Mouse (Mus musculus) heart, adult 2 months (tissue): ENCODE measurements at regions not wholly inside any gene's neighbourhood (a gene's known extent, or its start where the extent isn't known, plus 50 kb on each side); places are given as distances from the start of the nearest gene placed in this dataset.

ENCODE experiments used
- DNase-seq, 2 experiments: peaks; one replicate each; pipeline ENCODE4 v3.0.0; 2021
- H3K27ac ChIP-seq: fragments of 200-600 bp; 2 replicates; pipeline ENCODE4 v1.8.1; 2022
- H3K27me3 ChIP-seq: fragments of 200-500 bp; 2 replicates; pipeline ENCODE4 v1.6.1; 2012; ENCODE audit warnings: mild to moderate bottlenecking, low read length, inconsistent platforms, mixed read lengths; ENCODE audit not compliant: control insufficient read depth, insufficient read depth
- H3K36me3 ChIP-seq: fragments of 200-500 bp; 2 replicates; pipeline ENCODE4 v1.6.1; 2012; ENCODE audit warnings: low read length, inconsistent platforms; ENCODE audit not compliant: control insufficient read depth, insufficient read depth
- H3K4me1 ChIP-seq: fragments of 200-500 bp; 2 replicates; pipeline ENCODE4 v1.6.1; 2011; ENCODE audit warnings: low read length; ENCODE audit not compliant: control insufficient read depth, insufficient read depth
- H3K4me3 ChIP-seq: fragments of 200-600 bp; 2 replicates; pipeline ENCODE4 v1.8.1; 2022
- H3K79me2 ChIP-seq: fragments of 200-500 bp; replicated peaks from 2 replicates; pipeline ENCODE4 v1.6.1; 2012; ENCODE audit warnings: mild to moderate bottlenecking, inconsistent platforms, low read length, moderate library complexity, mixed read lengths; ENCODE audit not compliant: control insufficient read depth, insufficient read depth
- H3K9ac ChIP-seq: fragments of 200-500 bp; 2 replicates; pipeline ENCODE4 v1.6.1; 2012; ENCODE audit warnings: low read depth, mild to moderate bottlenecking, control low read depth, inconsistent platforms, low read length, mixed read lengths
- CTCF ChIP-seq: fragments of 200-600 bp; IDR thresholded peaks from 2 replicates; pipeline ENCODE4 v1.8.1; 2022; ENCODE audit warnings: antibody characterized with exemption, mild to moderate bottlenecking, moderate library complexity
- EP300 ChIP-seq: fragments of 200-500 bp; IDR thresholded peaks from 2 replicates; pipeline ENCODE4 v1.6.1; 2011; ENCODE audit warnings: low read depth, low read length, control low read depth; ENCODE audit not compliant: insufficient read depth
- POLR2A ChIP-seq: fragments of 200-500 bp; IDR thresholded peaks from 2 replicates; pipeline ENCODE4 v1.6.1; 2011; ENCODE audit warnings: mild to moderate bottlenecking, low read depth, low read length, control low read depth; ENCODE audit not compliant: insufficient read depth
- WGBS: fragments of 180-500 bp; shearing (Covaris S2); methylation state at CpG from one replicate; pipeline ENCODE4 v1.1.7; 2018; 5-methylcytosine and 5-hydroxymethylcytosine counted together
- intact Hi-C: fragments of 180-260 bp; cut with DNase I; formaldehyde crosslinking; loops from one replicate; pipeline ENCODE4 v1.15.1; 2025

DNA sequence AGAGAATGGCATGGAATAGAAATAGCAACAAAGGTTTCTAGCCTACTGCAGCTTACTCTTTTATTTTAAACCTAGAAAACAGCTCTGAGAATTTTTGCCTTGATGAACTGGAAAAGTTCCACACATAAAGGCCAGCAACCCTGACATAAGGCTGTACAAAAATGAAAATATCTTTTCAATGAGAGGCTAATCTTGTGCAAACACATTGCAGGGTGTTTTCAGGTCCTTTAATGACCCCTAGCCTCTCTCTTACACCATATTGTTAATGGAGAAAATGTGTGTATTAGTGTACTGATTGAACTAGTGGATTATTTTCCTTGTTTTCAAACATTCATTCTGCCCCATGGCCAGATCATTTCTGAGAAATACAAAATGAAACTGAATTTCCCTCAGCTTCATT lies 158.0 kb upstream of the Tusc1 start:
- Histone ChIP-seq H3K27ac (no peak overlapping the region), H3K4me3 (no peak overlapping the region), H3K4me1 (no peaks in the 10 kb centered on the region), H3K9ac (no peak overlapping the region), H3K27me3 (no peaks in the 10 kb centered on the region), H3K79me2 (no peaks in the 10 kb centered on the region), H3K36me3 (no peaks in the 10 kb centered on the region)
- intact Hi-C loops, result no loop called here
- no peak for DNase-seq
- no peak for TF ChIP-seq EP300
- TF ChIP-seq CTCF, result no peak
- no peak for TF ChIP-seq POLR2A

DNA sequence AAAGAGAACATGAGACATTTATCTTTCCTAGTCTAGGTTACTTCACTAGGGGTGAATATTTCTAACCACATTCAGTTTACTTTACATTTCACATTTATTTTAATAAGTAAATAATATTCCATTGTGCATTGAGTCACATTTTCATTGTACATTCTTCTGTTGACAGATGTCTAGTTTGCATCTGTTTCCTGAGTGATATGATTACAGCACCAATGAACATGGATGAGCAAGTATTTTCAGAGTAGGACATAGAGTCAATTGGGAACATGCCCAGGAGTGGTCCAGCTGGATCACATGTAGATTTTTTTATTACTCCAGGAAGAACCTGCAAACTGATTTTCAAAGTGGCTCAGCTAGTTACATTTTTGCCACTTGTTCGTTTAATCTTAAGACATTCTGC lies 153.3 kb upstream of the Tusc1 start:
- 52% methylated on average over 1 of the region's 1 CpGs for WGBS
- no peak for TF ChIP-seq CTCF
- TF ChIP-seq POLR2A, result no peak
- no peak for TF ChIP-seq EP300

DNA sequence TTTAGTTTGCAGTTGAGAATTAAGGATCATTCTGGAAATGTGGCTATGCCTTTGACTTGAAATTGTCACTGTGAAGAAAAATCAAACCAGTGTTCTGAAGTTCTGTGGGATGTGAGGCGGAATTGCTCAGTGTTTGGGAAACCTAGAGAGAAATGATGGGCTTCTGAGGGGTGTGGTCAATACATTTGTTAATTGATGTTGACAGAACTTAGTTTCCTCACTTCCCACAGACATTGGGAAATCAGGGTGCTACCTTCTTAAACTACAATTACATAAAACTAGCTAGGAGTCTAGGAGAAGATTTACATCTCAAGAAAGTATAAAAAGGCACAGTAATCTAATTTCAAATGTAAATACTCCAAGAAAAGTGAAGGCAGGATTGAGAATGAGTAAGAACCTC lies 151.1 kb upstream of the Tusc1 start:
- H3K4me3 ChIP-seq, result no peak overlapping the region
- 66% methylated on average over 1 of the region's 1 CpGs for WGBS
- no peak overlapping the region for H3K27ac ChIP-seq
- no peak overlapping the region for H3K9ac ChIP-seq
- TF ChIP-seq EP300 (no peak), CTCF (no peak), POLR2A (no peak)
- H3K27me3 ChIP-seq, result no peaks in the 10 kb centered on the region
- H3K4me1 ChIP-seq, result no peaks in the 10 kb centered on the region
- H3K79me2 ChIP-seq, result no peaks in the 10 kb centered on the region
- no peak for DNase-seq
- H3K36me3 ChIP-seq, result no peaks in the 10 kb centered on the region
- intact Hi-C loops, result no loop called here

More for the DNA sequence above, 153.3 kb upstream of the Tusc1 start:
- H3K4me1 ChIP-seq, result no peaks in the 10 kb centered on the region
- H3K79me2 ChIP-seq, result no peaks in the 10 kb centered on the region
- no peak overlapping the region for H3K9ac ChIP-seq
- H3K36me3 ChIP-seq, result no peaks in the 10 kb centered on the region
- intact Hi-C loops, result no loop called here
- H3K4me3 ChIP-seq, result no peak overlapping the region
- H3K27ac ChIP-seq, result no peak overlapping the region
- DNase-seq, result no peak
- no peaks in the 10 kb centered on the region for H3K27me3 ChIP-seq

DNA sequence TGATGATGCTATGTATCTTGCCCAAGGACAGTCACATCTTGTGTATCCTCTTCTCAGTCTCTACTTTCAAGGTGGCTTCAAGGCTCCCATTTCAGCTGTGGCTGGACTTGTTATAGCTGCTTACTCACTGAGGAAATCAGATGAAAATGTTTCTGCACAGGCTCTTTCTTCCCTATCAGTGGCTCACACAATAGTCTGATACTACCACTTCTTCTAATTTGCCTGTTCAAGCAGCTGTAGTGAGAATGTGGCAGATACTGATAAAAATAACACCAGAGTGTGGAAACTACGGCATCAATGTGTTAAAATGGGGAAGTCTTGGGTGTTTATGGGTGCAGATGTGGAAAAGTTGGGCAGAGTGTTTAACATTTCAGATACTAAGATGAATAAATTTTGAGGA lies 145.9 kb upstream of the Tusc1 start:
- DNase-seq, result no peak
- Histone ChIP-seq H3K27me3 (no peaks in the 10 kb centered on the region), H3K79me2 (no peaks in the 10 kb centered on the region), H3K36me3 (no peaks in the 10 kb centered on the region), H3K9ac (no peak overlapping the region), H3K4me3 (no peak overlapping the region), H3K4me1 (no peaks in the 10 kb centered on the region), H3K27ac (no peak overlapping the region)
- 45% methylated on average over 1 of the region's 1 CpGs for WGBS
- TF ChIP-seq CTCF (no peak), POLR2A (no peak), EP300 (no peak)
- intact Hi-C loops, result no loop called here

DNA sequence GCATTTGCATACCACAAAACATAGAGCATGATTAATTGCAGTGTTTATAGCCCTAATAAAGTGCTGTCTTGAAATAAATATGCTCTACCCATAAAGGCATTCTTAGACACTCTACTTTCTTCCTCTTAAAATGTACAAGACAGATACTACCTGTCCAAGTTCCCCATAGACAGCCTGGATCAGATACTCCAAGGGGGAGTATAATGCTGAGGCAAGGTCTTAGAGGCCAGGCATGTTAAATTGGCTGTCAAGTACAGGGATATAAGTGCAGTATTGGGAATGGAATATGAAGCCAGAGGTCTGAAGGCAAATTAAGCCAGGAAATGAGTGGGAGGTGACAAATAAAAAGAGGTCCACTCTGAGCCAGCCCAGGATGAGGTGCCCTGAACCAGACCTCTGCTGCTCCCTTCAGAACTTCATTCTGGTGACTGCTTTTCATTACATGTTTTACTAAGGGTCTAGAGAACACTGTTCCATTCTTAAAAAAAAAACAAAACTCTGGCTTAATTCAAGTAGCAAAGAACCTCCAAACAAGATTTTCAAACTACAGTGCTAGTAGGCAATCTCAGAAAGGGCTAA lies 142.0 kb upstream of the Tusc1 start:
- TF ChIP-seq POLR2A (no peak), EP300 (no peak), CTCF (no peak)
- Histone ChIP-seq H3K4me1 (no peaks in the 10 kb centered on the region), H3K9ac (no peak overlapping the region), H3K27me3 (no peaks in the 10 kb centered on the region), H3K79me2 (no peaks in the 10 kb centered on the region), H3K4me3 (no peak overlapping the region), H3K36me3 (no peaks in the 10 kb centered on the region), H3K27ac (no peak overlapping the region)
- DNase-seq, result no peak
- intact Hi-C loops, result no loop called here

DNA sequence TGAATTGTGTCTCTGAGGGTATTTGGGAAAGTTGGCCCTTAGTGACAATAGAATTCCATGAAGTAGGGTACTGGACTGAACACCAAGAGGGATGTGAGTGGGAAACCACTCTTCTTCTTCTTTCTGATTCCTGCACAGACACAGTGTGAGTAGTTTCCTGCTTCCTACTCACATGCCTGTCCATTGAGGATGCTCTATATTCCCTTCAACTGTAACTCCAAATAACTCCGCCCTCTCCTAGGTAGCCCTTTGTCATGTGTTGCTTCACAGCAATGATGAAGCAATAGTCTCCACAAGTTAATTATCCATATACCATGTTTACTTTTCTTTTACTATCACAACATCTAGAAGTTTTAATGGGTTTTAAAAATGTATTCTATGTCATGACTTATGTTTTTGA lies 132.7 kb upstream of the Tusc1 start:
- Histone ChIP-seq H3K9ac (no peak overlapping the region), H3K4me3 (no peak overlapping the region), H3K27ac (no peak overlapping the region), H3K4me1 (no peaks in the 10 kb centered on the region), H3K36me3 (no peaks in the 10 kb centered on the region), H3K27me3 (no peaks in the 10 kb centered on the region), H3K79me2 (no peaks in the 10 kb centered on the region)
- 88% methylated on average over 1 of the region's 1 CpGs for WGBS
- intact Hi-C loops, result no loop called here
- TF ChIP-seq EP300 (no peak), POLR2A (no peak), CTCF (no peak)
- DNase-seq, result no peak

DNA sequence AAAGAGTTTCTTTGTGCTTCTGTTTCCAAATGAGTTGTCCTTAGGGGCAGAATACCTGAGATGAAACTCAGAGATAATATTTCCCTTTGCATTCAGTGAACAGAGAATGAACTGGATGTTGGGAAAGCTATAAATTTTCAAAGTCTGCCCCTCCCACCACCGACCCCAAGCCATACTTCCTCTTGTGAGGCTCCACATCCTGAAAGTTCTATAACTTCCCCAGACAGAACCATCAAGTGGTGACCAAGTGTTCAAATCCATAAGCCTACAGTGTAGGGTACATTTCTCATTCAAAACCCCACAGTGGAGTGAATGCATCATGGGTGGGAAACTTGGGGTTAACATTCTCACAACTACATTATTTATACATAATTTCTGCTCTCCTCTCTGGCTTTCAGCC lies 132.1 kb upstream of the Tusc1 start:
- intact Hi-C loops, result no loop called here
- H3K27me3 ChIP-seq, result no peaks in the 10 kb centered on the region
- H3K4me3 ChIP-seq, result no peak overlapping the region
- no peak overlapping the region for H3K9ac ChIP-seq
- no peak for DNase-seq
- 41% methylated on average over 1 of the region's 1 CpGs for WGBS
- TF ChIP-seq EP300 (no peak), POLR2A (no peak), CTCF (no peak)
- H3K79me2 ChIP-seq, result no peaks in the 10 kb centered on the region
- no peak overlapping the region for H3K27ac ChIP-seq
- H3K36me3 ChIP-seq, result no peaks in the 10 kb centered on the region
- no peaks in the 10 kb centered on the region for H3K4me1 ChIP-seq
